Mouse (Mus musculus): ENCODE data around the gene Olfr1364. TPM values are rescaled to one million over a fixed set of nuclear protein-coding genes. Genes with fewer than 3 reads are reported as not detected.

The Olfr1364 gene
- not detected for polyA plus RNA-seq (2015; fragmentation: Illumina TruSeq; extraction: RNeasy Lipid Tissue Mini Kit (QIAGEN cat#74804); ENCODE audit: insufficient read depth, low replicate concordance)

GRCm38 (mm10) chr13:21581659-21582058 is at the start of gene Olfr1364:
Gene Olfr1364, minus strand, starts transcription at chr13:21581759.

GRCm38 (mm10) chr13:21613922-21614321 is 32.4 kb upstream of the Olfr1364 start, which contains the start of gene Olfr1362:
Gene Olfr1362, minus strand, starts transcription at chr13:21614022.

GRCm38 (mm10) chr13:21559793-21560192 is 21.8 kb downstream of the Olfr1364 start, which contains the start of gene Olfr1535:
Gene Olfr1535, minus strand, starts transcription at chr13:21559893.

GRCm38 (mm10) chr13:21542708-21543107 is 38.9 kb downstream of the Olfr1364 start, which contains the start of gene Olfr1366:
Gene Olfr1366, minus strand, starts transcription at chr13:21542808.

GRCm38 (mm10) chr13:21530781-21531201 is 50.8 kb downstream of the Olfr1364 start, which contains the start of gene Zkscan8:
Gene Zkscan8, minus strand, starts transcription at chr13:21531120.

Other genes starting within 250 kb of the Olfr1364 start
- not detected for gene Olfr1367, start 234.8 kb downstream of the Olfr1364 start, polyA plus RNA-seq (2015; fragmentation: Illumina TruSeq; extraction: RNeasy Lipid Tissue Mini Kit (QIAGEN cat#74804); ENCODE audit: insufficient read depth, low replicate concordance)
- 7.2 TPM for gene Zscan12, start 218.9 kb downstream of the Olfr1364 start, polyA plus RNA-seq (2015; fragmentation: Illumina TruSeq; extraction: RNeasy Lipid Tissue Mini Kit (QIAGEN cat#74804); ENCODE audit: insufficient read depth, low replicate concordance)
- gene Zkscan3, start 179.0 kb downstream of the Olfr1364 start, polyA plus RNA-seq (2015; fragmentation: Illumina TruSeq; extraction: RNeasy Lipid Tissue Mini Kit (QIAGEN cat#74804); ENCODE audit: insufficient read depth, low replicate concordance): 109 TPM
- gene Pgbd1, start 140.7 kb downstream of the Olfr1364 start, polyA plus RNA-seq (2015; fragmentation: Illumina TruSeq; extraction: RNeasy Lipid Tissue Mini Kit (QIAGEN cat#74804); ENCODE audit: insufficient read depth, low replicate concordance): 1.5 TPM
- 108 TPM for gene Zscan26, start 128.0 kb downstream of the Olfr1364 start, polyA plus RNA-seq (2015; fragmentation: Illumina TruSeq; extraction: RNeasy Lipid Tissue Mini Kit (QIAGEN cat#74804); ENCODE audit: insufficient read depth, low replicate concordance)
- 0.32 TPM for gene Nkapl, start 113.2 kb downstream of the Olfr1364 start, polyA plus RNA-seq (2015; fragmentation: Illumina TruSeq; extraction: RNeasy Lipid Tissue Mini Kit (QIAGEN cat#74804); ENCODE audit: insufficient read depth, low replicate concordance)
- 1.2 TPM for gene Zkscan4, start 102.9 kb downstream of the Olfr1364 start, polyA plus RNA-seq (2015; fragmentation: Illumina TruSeq; extraction: RNeasy Lipid Tissue Mini Kit (QIAGEN cat#74804); ENCODE audit: insufficient read depth, low replicate concordance)
- gene Gm10065, start 102.3 kb downstream of the Olfr1364 start, polyA plus RNA-seq (2015; fragmentation: Illumina TruSeq; extraction: RNeasy Lipid Tissue Mini Kit (QIAGEN cat#74804); ENCODE audit: insufficient read depth, low replicate concordance): not detected
- 1.3 TPM for gene AK157302, start 86.5 kb downstream of the Olfr1364 start, polyA plus RNA-seq (2015; fragmentation: Illumina TruSeq; extraction: RNeasy Lipid Tissue Mini Kit (QIAGEN cat#74804); ENCODE audit: insufficient read depth, low replicate concordance)
- gene Gm11273, start 80.3 kb downstream of the Olfr1364 start, polyA plus RNA-seq (2015; fragmentation: Illumina TruSeq; extraction: RNeasy Lipid Tissue Mini Kit (QIAGEN cat#74804); ENCODE audit: insufficient read depth, low replicate concordance): 1.8 TPM
- gene Zkscan8, start 50.6 kb downstream of the Olfr1364 start, polyA plus RNA-seq (2015; fragmentation: Illumina TruSeq; extraction: RNeasy Lipid Tissue Mini Kit (QIAGEN cat#74804); ENCODE audit: insufficient read depth, low replicate concordance): 19.1 TPM
- not detected for gene Olfr1366, start 39.0 kb downstream of the Olfr1364 start, polyA plus RNA-seq (2015; fragmentation: Illumina TruSeq; extraction: RNeasy Lipid Tissue Mini Kit (QIAGEN cat#74804); ENCODE audit: insufficient read depth, low replicate concordance)
- not detected for gene Olfr1535, start 21.9 kb downstream of the Olfr1364 start, polyA plus RNA-seq (2015; fragmentation: Illumina TruSeq; extraction: RNeasy Lipid Tissue Mini Kit (QIAGEN cat#74804); ENCODE audit: insufficient read depth, low replicate concordance)
- gene Olfr1362, start 32.3 kb upstream of the Olfr1364 start, polyA plus RNA-seq (2015; fragmentation: Illumina TruSeq; extraction: RNeasy Lipid Tissue Mini Kit (QIAGEN cat#74804); ENCODE audit: insufficient read depth, low replicate concordance): not detected
- gene Olfr11, start 60.8 kb upstream of the Olfr1364 start, polyA plus RNA-seq (2015; fragmentation: Illumina TruSeq; extraction: RNeasy Lipid Tissue Mini Kit (QIAGEN cat#74804); ENCODE audit: insufficient read depth, low replicate concordance): not detected
- not detected for gene Olfr1361, start 81.6 kb upstream of the Olfr1364 start, polyA plus RNA-seq (2015; fragmentation: Illumina TruSeq; extraction: RNeasy Lipid Tissue Mini Kit (QIAGEN cat#74804); ENCODE audit: insufficient read depth, low replicate concordance)
- gene Olfr1360, start 95.6 kb upstream of the Olfr1364 start, polyA plus RNA-seq (2015; fragmentation: Illumina TruSeq; extraction: RNeasy Lipid Tissue Mini Kit (QIAGEN cat#74804); ENCODE audit: insufficient read depth, low replicate concordance): not detected
- not detected for gene Olfr1359, start 116.4 kb upstream of the Olfr1364 start, polyA plus RNA-seq (2015; fragmentation: Illumina TruSeq; extraction: RNeasy Lipid Tissue Mini Kit (QIAGEN cat#74804); ENCODE audit: insufficient read depth, low replicate concordance)
- gene Hist1h2bl, start 134.4 kb upstream of the Olfr1364 start, polyA plus RNA-seq (2015; fragmentation: Illumina TruSeq; extraction: RNeasy Lipid Tissue Mini Kit (QIAGEN cat#74804); ENCODE audit: insufficient read depth, low replicate concordance): not detected
- gene Hist1h2ai, start 134.7 kb upstream of the Olfr1364 start, polyA plus RNA-seq (2015; fragmentation: Illumina TruSeq; extraction: RNeasy Lipid Tissue Mini Kit (QIAGEN cat#74804); ENCODE audit: insufficient read depth, low replicate concordance): not detected
- gene Hist1h3h, start 135.9 kb upstream of the Olfr1364 start, polyA plus RNA-seq (2015; fragmentation: Illumina TruSeq; extraction: RNeasy Lipid Tissue Mini Kit (QIAGEN cat#74804); ENCODE audit: insufficient read depth, low replicate concordance): not detected
- gene Hist1h2bm, start 140.3 kb upstream of the Olfr1364 start, polyA plus RNA-seq (2015; fragmentation: Illumina TruSeq; extraction: RNeasy Lipid Tissue Mini Kit (QIAGEN cat#74804); ENCODE audit: insufficient read depth, low replicate concordance): not detected
- not detected for gene Hist1h4j, start 153.3 kb upstream of the Olfr1364 start, polyA plus RNA-seq (2015; fragmentation: Illumina TruSeq; extraction: RNeasy Lipid Tissue Mini Kit (QIAGEN cat#74804); ENCODE audit: insufficient read depth, low replicate concordance)
- gene Hist1h4k, start 168.7 kb upstream of the Olfr1364 start, polyA plus RNA-seq (2015; fragmentation: Illumina TruSeq; extraction: RNeasy Lipid Tissue Mini Kit (QIAGEN cat#74804); ENCODE audit: insufficient read depth, low replicate concordance): not detected
- not detected for gene Hist1h2ak, start 172.1 kb upstream of the Olfr1364 start, polyA plus RNA-seq (2015; fragmentation: Illumina TruSeq; extraction: RNeasy Lipid Tissue Mini Kit (QIAGEN cat#74804); ENCODE audit: insufficient read depth, low replicate concordance)
- gene Hist1h2bn, start 172.4 kb upstream of the Olfr1364 start, polyA plus RNA-seq (2015; fragmentation: Illumina TruSeq; extraction: RNeasy Lipid Tissue Mini Kit (QIAGEN cat#74804); ENCODE audit: insufficient read depth, low replicate concordance): not detected
- gene Hist1h1b, start 198.9 kb upstream of the Olfr1364 start, polyA plus RNA-seq (2015; fragmentation: Illumina TruSeq; extraction: RNeasy Lipid Tissue Mini Kit (QIAGEN cat#74804); ENCODE audit: insufficient read depth, low replicate concordance): not detected
- not detected for gene Hist1h3i, start 201.6 kb upstream of the Olfr1364 start, polyA plus RNA-seq (2015; fragmentation: Illumina TruSeq; extraction: RNeasy Lipid Tissue Mini Kit (QIAGEN cat#74804); ENCODE audit: insufficient read depth, low replicate concordance)
- not detected for gene Hist1h2an, start 205.5 kb upstream of the Olfr1364 start, polyA plus RNA-seq (2015; fragmentation: Illumina TruSeq; extraction: RNeasy Lipid Tissue Mini Kit (QIAGEN cat#74804); ENCODE audit: insufficient read depth, low replicate concordance)
- not detected for gene Hist1h2bp, start 205.7 kb upstream of the Olfr1364 start, polyA plus RNA-seq (2015; fragmentation: Illumina TruSeq; extraction: RNeasy Lipid Tissue Mini Kit (QIAGEN cat#74804); ENCODE audit: insufficient read depth, low replicate concordance)
- 1.1 TPM for gene Hist1h2bq, start 228.4 kb upstream of the Olfr1364 start, polyA plus RNA-seq (2015; fragmentation: Illumina TruSeq; extraction: RNeasy Lipid Tissue Mini Kit (QIAGEN cat#74804); ENCODE audit: insufficient read depth, low replicate concordance)
- not detected for gene Hist1h2ao, start 228.7 kb upstream of the Olfr1364 start, polyA plus RNA-seq (2015; fragmentation: Illumina TruSeq; extraction: RNeasy Lipid Tissue Mini Kit (QIAGEN cat#74804); ENCODE audit: insufficient read depth, low replicate concordance)
- not detected for gene Hist1h4m, start 230.0 kb upstream of the Olfr1364 start, polyA plus RNA-seq (2015; fragmentation: Illumina TruSeq; extraction: RNeasy Lipid Tissue Mini Kit (QIAGEN cat#74804); ENCODE audit: insufficient read depth, low replicate concordance)